Mouse (Mus musculus) kidney, embryonic 15.5 days (tissue): ENCODE data around the gene Gk5. TPM values are rescaled to one million over a fixed set of nuclear protein-coding genes. Genes with fewer than 3 reads are reported as not detected.
"Not testable (repeated sequence)": the region's sequence is repeated elsewhere in the genome, so short reads cannot be mapped to it uniquely, and the experiment has no call there.

Experiments
- ATAC-seq: fragments of 200-750 bp; cut with Nextera tagmentation; replicated peaks from 2 replicates; pipeline ENCODE4 v1.8.0; 2017; ENCODE audit warnings: moderate TSS enrichment; ENCODE audit not compliant: low FRiP score
- H3K27ac ChIP-seq: fragments of 300-500 bp; sonication (generic); 2 replicates; pipeline ENCODE4 v1.5.1; 2015; ENCODE audit warnings: mild to moderate bottlenecking, inconsistent platforms
- H3K27me3 ChIP-seq: fragments of 300-500 bp; sonication (generic); 2 replicates; pipeline ENCODE4 v1.6.1; 2015; ENCODE audit warnings: inconsistent platforms
- H3K36me3 ChIP-seq: fragments of 300-500 bp; sonication (generic); 2 replicates; pipeline ENCODE4 v1.6.1; 2015; ENCODE audit warnings: inconsistent platforms
- H3K4me1 ChIP-seq: fragments of 300-500 bp; sonication (generic); 2 replicates; pipeline ENCODE4 v1.6.1; 2015; ENCODE audit warnings: inconsistent platforms
- H3K4me2 ChIP-seq: fragments of 300-500 bp; sonication (generic); 2 replicates; pipeline ENCODE4 v1.6.1; 2015; ENCODE audit warnings: moderate library complexity, mild to moderate bottlenecking, inconsistent platforms
- H3K4me3 ChIP-seq: fragments of 300-500 bp; sonication (generic); replicated peaks from 2 replicates; pipeline ENCODE4 v1.5.1; 2015; ENCODE audit warnings: mild to moderate bottlenecking, inconsistent platforms
- H3K9ac ChIP-seq: fragments of 300-500 bp; sonication (generic); 2 replicates; pipeline ENCODE4 v1.6.1; 2015; ENCODE audit warnings: mild to moderate bottlenecking, inconsistent platforms
- H3K9me3 ChIP-seq: fragments of 300-500 bp; sonication (generic); replicated peaks from 2 replicates; pipeline ENCODE4 v1.6.1; 2016; ENCODE audit warnings: inconsistent platforms
- WGBS: fragments of 180-500 bp; shearing (Covaris S2); methylation state at CpG from one replicate; pipeline ENCODE4 v1.1.7; 2015; ENCODE audit warnings: mixed read lengths; 5-methylcytosine and 5-hydroxymethylcytosine counted together
- polyA plus RNA-seq: library from polyadenylated mRNA; unstranded; fragments of >200 nt; fragmentation: Nextera tagmentation; extraction: Ambion mirVana; gene quantifications from 2 replicates; pipeline ENCODE4 v1.2.1, GENCODE M21; 2015

Gk5 gene
- polyA plus RNA-seq, 1 experiment from 2014 or later = 5.7 TPM

GRCm38 (mm10) chr9:96158431-96158830 lies 39.3 kb downstream of the Gk5 start:
- WGBS = 21% methylated on average over 4 of the region's 4 CpGs
- no peak overlapping the region for H3K9ac ChIP-seq
- ATAC-seq = no peak
- peaks cover 14% of the 10 kb centered on the region; the same call in 1 of the 2 replicates for H3K36me3 ChIP-seq
- H3K4me2 ChIP-seq = no peak overlapping the region
- H3K4me3 ChIP-seq = no peak overlapping the region
- H3K27me3 ChIP-seq = no peaks in the 10 kb centered on the region
- H3K9me3 ChIP-seq = no peaks in the 10 kb centered on the region
- 0 out of 2 replicates have a peak, but pooled peaks cover 10% of the 10 kb centered on the region for H3K4me1 ChIP-seq
- H3K27ac ChIP-seq = peak overlapping the region; percentile 48; the same call in 1 of the 2 replicates

GRCm38 (mm10) chr9:96159047-96159446 lies 39.9 kb downstream of the Gk5 start:
- Histone ChIP-seq H3K4me1 (0 out of 2 replicates have a peak, but pooled peaks cover 10% of the 10 kb centered on the region), H3K9me3 (no peaks in the 10 kb centered on the region), H3K36me3 (peaks cover 9% of the 10 kb centered on the region; the same call in 1 of the 2 replicates), H3K27me3 (no peaks in the 10 kb centered on the region), H3K27ac (0 out of 2 replicates have a peak overlapping the region, but pooled peaks have one; percentile 48), H3K4me2 (no peak overlapping the region), H3K4me3 (no peak overlapping the region), H3K9ac (no peak overlapping the region)
- 47% methylated on average over 3 of the region's 3 CpGs for WGBS
- no peak for ATAC-seq

GRCm38 (mm10) chr9:96160767-96161166 lies 41.6 kb downstream of the Gk5 start:
- no peak for ATAC-seq
- Histone ChIP-seq H3K4me3 (no peak overlapping the region), H3K36me3 (no peaks in the 10 kb centered on the region), H3K27ac (no peak overlapping the region), H3K27me3 (no peaks in the 10 kb centered on the region), H3K9ac (no peak overlapping the region), H3K4me1 (0 out of 2 replicates have a peak, but pooled peaks cover 10% of the 10 kb centered on the region), H3K4me2 (no peak overlapping the region), H3K9me3 (no peaks in the 10 kb centered on the region)
- WGBS = 84% methylated on average over 3 of the region's 3 CpGs

GRCm38 (mm10) chr9:96162421-96162820 lies 43.3 kb downstream of the Gk5 start:
- no peak overlapping the region for H3K4me2 ChIP-seq
- no peaks in the 10 kb centered on the region for H3K27me3 ChIP-seq
- no peak for ATAC-seq
- no peaks in the 10 kb centered on the region for H3K9me3 ChIP-seq
- H3K4me1 ChIP-seq = 0 out of 2 replicates have a peak, but pooled peaks cover 16% of the 10 kb centered on the region
- no peak overlapping the region for H3K4me3 ChIP-seq
- 71% methylated on average over 5 of the region's 5 CpGs for WGBS
- no peak overlapping the region for H3K9ac ChIP-seq
- no peak overlapping the region for H3K27ac ChIP-seq
- no peaks in the 10 kb centered on the region for H3K36me3 ChIP-seq

DNA sequence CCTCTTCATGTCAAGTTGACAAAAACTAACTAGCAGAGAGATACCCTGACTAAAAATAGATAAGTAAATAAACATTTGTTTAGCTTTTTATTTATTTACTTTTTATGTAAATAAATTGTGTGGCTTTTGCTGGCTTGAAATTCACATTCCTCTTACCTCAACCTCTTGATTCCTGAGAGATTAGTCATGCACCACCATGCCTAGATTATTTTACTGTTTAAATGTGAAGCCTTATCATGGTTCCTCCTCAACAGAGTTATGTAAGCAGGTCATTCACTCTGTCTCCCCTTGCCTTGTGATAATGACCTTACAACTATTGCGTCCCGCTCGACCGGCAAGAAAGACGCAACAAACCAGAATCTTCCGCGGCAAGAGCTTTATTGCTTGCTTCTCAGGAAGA lies 44.3 kb downstream of the Gk5 start:
- 95% methylated on average over 7 of the region's 7 CpGs for WGBS
- Histone ChIP-seq H3K36me3 (no peaks in the 10 kb centered on the region), H3K9me3 (no peaks in the 10 kb centered on the region), H3K4me2 (no peak overlapping the region), H3K27me3 (no peaks in the 10 kb centered on the region), H3K9ac (no peak overlapping the region), H3K4me1 (0 out of 2 replicates have a peak, but pooled peaks cover 12% of the 10 kb centered on the region), H3K4me3 (no peak overlapping the region), H3K27ac (no peak overlapping the region)
- ATAC-seq = no peak

DNA sequence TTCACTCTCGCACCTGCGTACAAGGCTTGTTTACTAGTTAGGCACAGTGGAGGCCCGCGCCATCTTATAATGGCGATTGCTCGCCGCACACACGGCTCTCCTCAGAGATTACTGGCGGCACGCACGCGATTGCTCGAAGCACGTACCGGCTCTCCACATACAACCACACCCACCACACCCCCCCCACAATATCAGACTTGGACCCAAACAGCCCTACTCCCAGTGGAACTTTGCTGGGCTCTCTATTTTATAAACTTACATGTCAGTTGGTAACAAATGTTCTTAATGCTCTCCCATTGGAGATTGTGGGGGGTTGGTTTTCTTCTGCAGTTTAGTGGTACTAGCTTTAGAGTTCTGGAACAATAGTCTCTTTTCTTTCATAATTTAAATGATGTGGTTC lies 44.8 kb downstream of the Gk5 start:
- not testable (repeated sequence) for H3K9ac ChIP-seq, H3K4me1 ChIP-seq, H3K36me3 ChIP-seq, H3K4me2 ChIP-seq, H3K27ac ChIP-seq, H3K9me3 ChIP-seq, H3K4me3 ChIP-seq, ATAC-seq, H3K27me3 ChIP-seq
- 98% methylated on average over 15 of the region's 15 CpGs for WGBS

DNA sequence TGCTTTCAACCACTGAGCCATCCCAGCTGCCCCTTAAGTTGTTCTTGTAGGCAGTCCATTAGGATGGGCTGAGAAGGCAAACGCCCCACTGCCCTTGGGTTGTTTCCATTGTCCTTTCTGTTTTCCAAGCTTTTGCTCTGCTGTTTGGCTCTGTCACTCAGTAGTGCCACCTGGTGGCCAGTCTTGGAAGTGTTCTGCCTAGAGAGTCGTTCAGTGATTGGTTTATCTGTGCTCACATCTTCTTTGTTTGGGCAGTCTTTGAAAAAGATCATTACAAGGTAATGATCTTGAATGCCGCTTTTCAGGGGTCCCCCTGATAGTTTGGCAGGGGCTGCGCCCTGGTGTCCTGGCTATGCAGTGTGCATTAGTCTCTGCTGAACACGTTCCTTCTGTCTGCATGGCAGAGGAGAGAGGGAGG lies 48.0 kb downstream of the Gk5 start:
- WGBS = 28% methylated on average over 5 of the region's 5 CpGs
- Histone ChIP-seq H3K4me3 (no peak overlapping the region), H3K4me1 (0 out of 2 replicates have a peak, but pooled peaks cover 5% of the 10 kb centered on the region), H3K27ac (no peak overlapping the region), H3K4me2 (no peak overlapping the region), H3K9me3 (no peaks in the 10 kb centered on the region), H3K36me3 (0 out of 2 replicates have a peak, but pooled peaks cover 2% of the 10 kb centered on the region), H3K27me3 (no peaks in the 10 kb centered on the region), H3K9ac (no peak overlapping the region)
- ATAC-seq = no peak

DNA sequence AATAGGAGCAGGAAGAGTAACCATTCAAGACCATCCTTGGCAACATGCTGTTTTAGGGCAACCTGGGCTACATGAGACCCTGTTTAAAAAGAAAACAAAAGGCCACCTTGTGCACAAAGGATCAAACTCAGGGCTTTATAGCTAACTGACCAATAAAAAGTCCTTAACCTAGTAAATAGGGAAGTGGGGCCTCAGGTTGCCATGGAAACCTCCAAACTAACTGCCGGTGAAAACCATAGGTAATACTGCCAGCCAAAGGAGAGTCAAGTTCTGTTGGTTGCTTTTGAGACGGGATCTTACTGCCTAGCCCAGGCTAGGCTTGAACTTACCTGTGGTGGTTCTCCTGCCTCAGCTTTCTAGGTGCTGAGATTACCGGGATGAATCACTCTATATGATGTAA lies 51.4 kb downstream of the Gk5 start:
- no peak for ATAC-seq
- WGBS = 53% methylated on average over 3 of the region's 3 CpGs
- no peak overlapping the region for H3K4me3 ChIP-seq
- H3K27ac ChIP-seq = no peak overlapping the region
- no peaks in the 10 kb centered on the region for H3K9me3 ChIP-seq
- no peak overlapping the region for H3K9ac ChIP-seq
- no peaks in the 10 kb centered on the region for H3K27me3 ChIP-seq
- H3K4me1 ChIP-seq = 0 out of 2 replicates have a peak, but pooled peaks cover 5% of the 10 kb centered on the region
- no peak overlapping the region for H3K4me2 ChIP-seq
- 0 out of 2 replicates have a peak, but pooled peaks cover 6% of the 10 kb centered on the region for H3K36me3 ChIP-seq

DNA sequence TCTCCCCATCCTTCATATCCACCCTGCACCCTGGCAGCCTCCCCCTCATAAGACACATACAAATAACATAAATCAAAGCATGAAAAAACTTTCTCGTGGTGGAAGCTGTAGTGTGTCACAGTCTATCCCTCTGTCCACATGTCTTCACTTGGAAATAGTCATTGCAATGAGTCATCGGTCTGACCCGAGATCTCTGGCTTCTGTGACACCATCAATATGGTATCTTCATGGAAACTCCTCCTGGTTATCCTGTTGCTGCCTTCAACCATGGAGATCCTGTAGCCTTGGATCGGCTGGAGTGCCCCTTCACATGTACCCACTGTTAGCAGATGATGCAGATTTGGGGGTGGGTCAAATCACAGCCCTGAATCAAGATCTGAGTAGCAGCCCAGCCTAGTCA lies 65.7 kb downstream of the Gk5 start:
- Histone ChIP-seq H3K9me3 (no peaks in the 10 kb centered on the region), H3K9ac (no peak overlapping the region), H3K4me1 (no peaks in the 10 kb centered on the region), H3K4me3 (no peak overlapping the region), H3K27me3 (no peaks in the 10 kb centered on the region), H3K4me2 (no peak overlapping the region), H3K36me3 (no peaks in the 10 kb centered on the region), H3K27ac (no peak overlapping the region)
- 79% methylated on average over 4 of the region's 4 CpGs for WGBS
- no peak for ATAC-seq

GRCm38 (mm10) chr9:96186701-96187100 lies 67.5 kb downstream of the Gk5 start:
- H3K4me2 ChIP-seq = no peak overlapping the region
- H3K9me3 ChIP-seq = no peaks in the 10 kb centered on the region
- H3K27ac ChIP-seq = no peak overlapping the region
- no peak overlapping the region for H3K4me3 ChIP-seq
- no peaks in the 10 kb centered on the region for H3K27me3 ChIP-seq
- H3K36me3 ChIP-seq = no peaks in the 10 kb centered on the region
- no peak for ATAC-seq
- no peak overlapping the region for H3K9ac ChIP-seq
- H3K4me1 ChIP-seq = no peaks in the 10 kb centered on the region
- 64% methylated on average over 7 of the region's 7 CpGs for WGBS

DNA sequence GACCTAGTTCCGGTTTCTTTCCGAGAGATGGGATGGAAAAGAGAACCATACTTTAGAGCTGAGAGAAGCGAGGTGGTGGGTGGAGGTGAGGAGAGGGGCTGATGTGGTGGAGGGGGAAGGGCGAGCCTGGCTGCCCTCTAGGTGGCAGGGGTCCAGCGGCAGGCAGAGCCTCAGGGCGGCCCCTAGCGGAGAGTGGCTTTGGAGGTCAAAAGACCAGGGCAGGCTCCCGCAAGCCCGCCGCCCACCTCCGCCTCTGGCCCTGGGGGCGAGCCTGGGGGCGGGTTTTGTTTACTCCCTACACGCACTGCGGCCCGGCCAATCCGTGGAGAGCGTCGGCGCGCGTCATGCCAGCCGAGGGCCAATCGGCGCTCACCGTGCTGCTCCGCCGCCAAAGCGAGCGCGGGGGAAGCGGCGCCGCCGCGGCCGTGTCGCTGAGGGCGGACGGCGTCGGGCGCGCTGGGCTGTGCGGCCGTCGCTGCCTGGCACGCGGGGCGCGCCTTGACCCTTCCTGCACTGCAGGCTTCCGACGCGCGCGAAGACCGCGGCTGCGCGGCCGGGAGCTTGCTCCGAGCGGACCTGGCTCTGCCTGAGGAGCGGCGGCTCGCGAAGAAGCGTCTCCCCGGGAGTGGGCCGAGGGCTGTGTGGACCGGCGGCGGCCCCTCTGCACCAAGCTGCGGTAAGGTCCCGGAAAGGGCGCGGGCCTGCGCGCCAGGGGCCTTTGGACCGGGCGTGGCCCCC lies 76.9 kb downstream of the Gk5 start, which contains the start of gene Tfdp2:
Gene Tfdp2 (plus strand): TSS at position 391 of the 738 bp plus-strand sequence.
- peak within 1 kb of the TSS; percentile 95 for H3K4me2 ChIP-seq
- peak within 1 kb of the TSS; percentile 85 for H3K9ac ChIP-seq
- under 1% methylated on average over 80 of the region's 81 CpGs for WGBS
- no peaks in the 10 kb centered on the region for H3K9me3 ChIP-seq
- peak; percentile 99 for ATAC-seq
- H3K36me3 ChIP-seq = no peaks in the 10 kb centered on the region
- H3K27me3 ChIP-seq = no peaks in the 10 kb centered on the region
- H3K4me1 ChIP-seq = peaks cover 22% of the 10 kb centered on the region
- peak within 1 kb of the TSS; percentile 91 for H3K27ac ChIP-seq
- H3K4me3 ChIP-seq = peak within 1 kb of the TSS; percentile 92

- Histone ChIP-seq H3K9me3 (no peaks in the 10 kb centered on the region), H3K27ac (peak overlapping the region; percentile 91), H3K36me3 (no peaks in the 10 kb centered on the region), H3K27me3 (no peaks in the 10 kb centered on the region), H3K4me3 (peak overlapping the region; percentile 92), H3K9ac (peak overlapping the region; percentile 85), H3K4me2 (peak overlapping the region; percentile 95), H3K4me1 (peaks cover 22% of the 10 kb centered on the region)
- WGBS = under 1% methylated on average over 20 of the region's 20 CpGs
- ATAC-seq = no peak
Observed at GRCm38 (mm10) chr9:96196636-96197181, 77.5 kb downstream of the Gk5 start.
